Mouse (Mus musculus): Measurements from ENCODE around the gene Ski.

DNA sequence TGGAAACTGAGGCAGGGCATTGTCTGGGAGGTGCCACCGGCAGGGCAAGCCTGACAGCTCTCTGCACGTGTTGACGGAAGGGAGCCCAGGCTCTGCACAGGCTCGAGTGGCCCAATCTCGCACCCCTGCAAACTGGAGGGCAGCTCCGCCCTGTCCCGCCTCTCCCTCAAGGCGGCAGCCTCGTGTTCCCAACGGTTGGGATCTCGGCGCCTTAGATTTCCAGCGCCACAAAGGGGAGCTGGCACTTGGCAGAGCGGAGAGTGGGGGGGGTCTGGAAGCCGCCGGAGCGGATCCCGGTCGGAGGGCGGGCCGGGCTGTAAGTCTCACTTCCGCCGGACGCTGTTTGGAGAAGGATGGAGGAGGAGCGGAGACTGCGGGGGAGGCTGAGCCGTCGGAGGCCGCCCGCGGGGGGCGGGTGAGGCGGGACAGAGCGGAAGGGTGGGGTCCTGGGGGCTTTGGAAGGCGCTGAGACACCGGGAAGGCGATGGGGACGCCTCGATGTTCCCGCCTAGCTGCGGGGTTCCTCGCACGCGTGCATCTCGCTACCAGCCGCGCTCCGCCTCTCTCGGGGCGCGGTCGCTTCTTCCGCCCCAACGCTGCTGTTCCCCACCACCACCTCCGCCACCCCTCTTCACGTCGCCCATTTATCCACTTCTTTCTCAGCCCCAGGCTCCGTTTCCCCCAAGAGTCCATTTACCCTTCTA is 27.4 kb upstream of the Ski start, which contains the start of gene Faap20:
- TF ChIP-seq CTCF (IDR thresholded peaks at IDR 0.05; ENCODE audit: extremely low read depth, insufficient read depth, insufficient read length, insufficient replicate concordance) = no peak
- TF ChIP-seq POLR2A (IDR thresholded peaks at IDR 0.05; ENCODE audit: low read depth, low read length) = peak; percentile 67
